Comparison of ENCODE assay signal across 13 mouse cellular contexts in the genomic region with DNA sequence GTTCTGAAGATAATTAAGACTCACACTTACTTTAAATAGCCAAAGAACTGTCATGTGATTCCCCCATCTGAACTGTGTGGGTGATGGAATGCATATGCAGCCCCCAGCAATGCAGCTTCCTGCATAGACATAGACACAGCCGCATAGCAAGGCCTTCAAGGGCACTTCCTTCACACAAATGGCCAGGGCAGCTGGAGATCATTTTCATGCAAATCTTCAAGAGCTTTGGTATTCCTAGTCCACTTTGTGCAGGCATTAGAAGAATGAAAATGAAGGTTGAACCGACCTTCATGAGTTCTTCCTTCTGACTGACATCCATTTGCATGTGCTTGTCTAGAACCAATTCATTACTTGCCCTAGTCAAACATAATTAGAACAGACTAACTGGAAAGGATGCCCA.
"Had no signal": no experiment of that assay in that cellular context is flagged by ENCODE, and none has a peak within 500 bp of the region (broad histone marks: within the 10 kb centered on the region; RNA-seq: fewer than 3 reads in every experiment).

No protein-coding gene starts in this region.

- H3K4me1 ChIP-seq: midbrain, embryonic 10.5 days; neural tube, embryonic 12.5 days had no signal

- H3K4me2 ChIP-seq: midbrain, embryonic 12.5 days; neural tube, embryonic 12.5 days; stomach, embryonic 15.5 days had no signal

- H3K36me3 ChIP-seq: midbrain, embryonic 10.5 days; midbrain, embryonic 12.5 days; neural tube, embryonic 12.5 days; stomach, embryonic 15.5 days had no signal

- H3K9ac ChIP-seq: midbrain, embryonic 12.5 days; neural tube, embryonic 12.5 days; stomach, embryonic 15.5 days had no signal

- DNase-seq: lung, adult 2 months; lung, postnatal 10 days; lung, postnatal 4 days; midbrain, embryonic 14.5 days; right cerebral cortex, postnatal 14 days; thymus, adult 2 months; thymus, postnatal 25 days; thymus, postnatal 4 days had no signal

- H3K9me3 ChIP-seq: midbrain, embryonic 10.5 days; midbrain, embryonic 12.5 days; neural tube, embryonic 12.5 days; stomach, embryonic 15.5 days had no signal

- H3K4me3 ChIP-seq: midbrain, embryonic 10.5 days; midbrain, embryonic 12.5 days; neural tube, embryonic 12.5 days; stomach, embryonic 15.5 days had no signal

- H3K27me3 ChIP-seq: midbrain, embryonic 12.5 days; neural tube, embryonic 12.5 days; stomach, embryonic 15.5 days had no signal

- H3K27ac ChIP-seq: midbrain, embryonic 10.5 days; midbrain, embryonic 12.5 days; neural tube, embryonic 12.5 days; stomach, embryonic 15.5 days; stomach, postnatal 0 days had no signal
